Mouse (Mus musculus): Measurements from ENCODE around the gene Pheta2.
"Not testable (repeated sequence)": the region's sequence is repeated elsewhere in the genome, so short reads cannot be mapped to it uniquely, and the experiment has no call there.

DNA sequence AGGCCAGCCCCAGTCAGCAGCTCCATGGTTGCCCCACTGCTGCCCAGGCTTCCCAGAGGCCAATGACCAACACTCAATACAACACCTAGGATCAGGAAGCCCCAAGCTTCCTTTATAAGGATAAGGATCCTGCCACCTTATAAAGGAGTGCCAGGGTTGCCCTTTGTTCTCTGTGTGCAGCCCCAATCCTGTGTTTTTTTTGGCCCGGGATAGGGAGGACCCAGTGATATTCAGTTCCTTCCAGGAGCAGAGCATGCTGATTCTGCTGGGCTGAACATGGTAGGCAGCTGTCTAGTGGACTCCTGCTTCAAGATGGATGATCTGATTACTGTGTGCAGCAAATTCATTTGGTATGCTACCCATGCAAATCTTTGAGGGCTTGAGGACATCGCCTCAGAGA lies 55.2 kb downstream of the Pheta2 start, which contains the start of gene Cyp2d11:
- not testable (repeated sequence) for TF ChIP-seq CTCF (IDR thresholded peaks at IDR 0.05; ENCODE audit: borderline replicate concordance, extremely low read depth, insufficient read depth, insufficient read length); POLR2A (IDR thresholded peaks at IDR 0.05; ENCODE audit: borderline replicate concordance, extremely low read depth, insufficient read depth, insufficient read length, poor library complexity, severe bottlenecking)
